Mouse (Mus musculus): ENCODE results near the gene Sorbs1. TPM values are rescaled to one million over a fixed set of nuclear protein-coding genes. Genes with fewer than 3 reads are reported as not detected.
A peak's percentile ranks its signal among the peaks of the same experiment; 100 is the strongest.

Gene Sorbs1
- polyA plus RNA-seq, 1 experiment: 13.2 TPM

DNA sequence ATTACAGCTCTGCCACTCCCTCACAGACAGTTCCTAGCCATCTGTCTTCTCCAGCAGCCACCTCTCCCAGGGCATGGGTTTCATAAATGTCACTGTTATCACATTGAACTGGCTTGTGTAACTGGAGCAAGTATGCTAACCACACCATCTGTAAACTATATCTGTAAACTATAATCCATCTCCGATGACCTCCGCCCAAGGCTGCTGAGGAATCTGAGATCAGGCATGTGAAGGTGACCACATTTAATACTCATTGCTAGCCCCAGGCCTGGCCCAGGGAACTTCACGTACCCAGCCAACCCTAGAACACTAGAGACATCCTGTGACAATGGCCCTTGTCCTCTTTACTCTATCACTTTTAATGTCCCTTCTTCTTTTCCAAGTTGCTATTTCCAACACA is 128.2 kb downstream of the Sorbs1 start:
- Histone ChIP-seq H3K4me1 (ENCODE audit: control insufficient read depth, insufficient read depth, insufficient read length, low read length) (peaks cover 8% of the 10 kb centered on the region; the same call in 1 of the 2 replicates), H3K27me3 (ENCODE audit: control insufficient read depth, insufficient read depth, low read length) (no peaks in the 10 kb centered on the region), H3K27ac (ENCODE audit: insufficient read depth, low read depth, low read length) (no peak overlapping the region), H3K4me3 (ENCODE audit: low read depth, low read length) (no peak overlapping the region), H3K36me3 (ENCODE audit: control insufficient read depth, insufficient read depth, low read length) (peaks cover 9% of the 10 kb centered on the region)
- 70% methylated on average over 3 of the region's 3 CpGs for WGBS
- TF ChIP-seq POLR2A (IDR thresholded peaks at IDR 0.05; ENCODE audit: low read depth, low read length): no peak

DNA sequence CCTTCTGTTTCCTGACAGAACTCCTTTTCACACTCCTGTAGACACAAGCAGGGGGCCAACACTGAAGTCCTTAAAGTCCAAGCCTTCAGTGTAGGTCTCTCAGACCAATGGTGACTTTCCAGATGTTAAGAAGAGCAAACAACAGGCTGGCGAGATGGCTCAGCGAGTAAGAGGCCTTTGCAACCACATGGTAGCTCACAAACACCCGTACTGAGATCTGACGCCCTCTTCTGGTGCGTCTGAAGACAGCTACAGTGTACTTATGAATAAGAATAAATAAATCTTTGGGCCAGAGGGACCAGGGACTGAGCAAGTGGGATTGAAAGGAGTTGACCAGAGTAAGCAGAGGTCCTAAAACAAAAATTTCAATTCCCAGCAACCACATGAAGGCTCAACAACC is 129.6 kb downstream of the Sorbs1 start:
- 36% methylated on average over 5 of the region's 5 CpGs for WGBS
- Histone ChIP-seq H3K27ac (ENCODE audit: insufficient read depth, low read depth, low read length) (no peak overlapping the region), H3K27me3 (ENCODE audit: control insufficient read depth, insufficient read depth, low read length) (no peaks in the 10 kb centered on the region), H3K4me3 (ENCODE audit: low read depth, low read length) (no peak overlapping the region), H3K36me3 (ENCODE audit: control insufficient read depth, insufficient read depth, low read length) (peaks cover 9% of the 10 kb centered on the region), H3K4me1 (ENCODE audit: control insufficient read depth, insufficient read depth, insufficient read length, low read length) (peaks cover 7% of the 10 kb centered on the region; the same call in 1 of the 2 replicates)
- TF ChIP-seq CTCF (IDR thresholded peaks at IDR 0.05; ENCODE audit: extremely low read depth, insufficient read length, insufficient replicate concordance, low read depth, low read length): peak; percentile 29; the same call in 1 of the 2 replicates
- no peak for TF ChIP-seq POLR2A (IDR thresholded peaks at IDR 0.05; ENCODE audit: low read depth, low read length)

DNA sequence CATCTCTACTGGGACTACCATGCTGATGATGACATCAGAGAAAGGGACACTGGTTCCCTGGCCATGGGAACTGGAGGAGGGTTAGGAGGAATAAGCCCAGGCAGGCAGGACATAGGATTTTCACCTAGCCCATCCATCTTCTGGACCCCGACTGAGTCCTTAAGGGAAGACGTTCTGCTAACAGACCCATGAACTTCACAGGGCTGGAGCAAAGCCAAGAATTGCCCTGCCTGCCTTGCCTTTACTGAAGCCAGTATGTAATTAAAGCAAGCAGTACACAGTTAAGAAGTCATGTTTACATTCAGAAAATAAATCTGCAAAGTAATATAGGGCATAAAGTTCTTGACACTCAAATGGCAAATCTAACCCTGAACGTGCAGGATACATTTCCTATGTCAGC is 132.9 kb downstream of the Sorbs1 start:
- H3K27ac ChIP-seq (ENCODE audit: insufficient read depth, low read depth, low read length): no peak overlapping the region
- no peaks in the 10 kb centered on the region for H3K27me3 ChIP-seq (ENCODE audit: control insufficient read depth, insufficient read depth, low read length)
- peaks cover 2% of the 10 kb centered on the region for H3K4me1 ChIP-seq (ENCODE audit: control insufficient read depth, insufficient read depth, insufficient read length, low read length)
- TF ChIP-seq CTCF (IDR thresholded peaks at IDR 0.05; ENCODE audit: extremely low read depth, insufficient read length, insufficient replicate concordance, low read depth, low read length): no peak
- TF ChIP-seq POLR2A (IDR thresholded peaks at IDR 0.05; ENCODE audit: low read depth, low read length): no peak
- WGBS: 42% methylated on average over 3 of the region's 3 CpGs
- peaks cover 9% of the 10 kb centered on the region; the same call in 1 of the 2 replicates for H3K36me3 ChIP-seq (ENCODE audit: control insufficient read depth, insufficient read depth, low read length)
- no peak overlapping the region for H3K4me3 ChIP-seq (ENCODE audit: low read depth, low read length)

DNA sequence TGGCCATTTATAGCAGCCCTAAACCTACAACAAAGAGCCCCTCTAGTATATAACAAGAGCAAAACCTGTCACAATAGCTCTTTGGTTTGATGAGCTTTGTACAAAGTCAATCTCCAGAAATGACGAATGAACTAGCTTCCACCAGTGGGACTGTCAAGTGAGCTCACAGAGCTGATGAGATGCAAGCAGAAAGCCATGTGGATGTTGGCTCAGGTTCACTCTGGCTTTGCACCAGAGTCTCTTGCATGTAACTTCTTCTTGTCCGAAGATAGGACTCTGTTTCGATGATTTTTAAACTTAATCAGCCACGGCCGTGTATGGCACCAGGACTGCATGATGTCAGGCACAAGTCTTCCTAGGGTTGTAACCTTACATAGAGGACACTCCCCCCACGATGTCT is 133.6 kb downstream of the Sorbs1 start:
- Histone ChIP-seq H3K27me3 (ENCODE audit: control insufficient read depth, insufficient read depth, low read length) (no peaks in the 10 kb centered on the region), H3K27ac (ENCODE audit: insufficient read depth, low read depth, low read length) (no peak overlapping the region), H3K36me3 (ENCODE audit: control insufficient read depth, insufficient read depth, low read length) (peaks cover 9% of the 10 kb centered on the region; the same call in 1 of the 2 replicates), H3K4me3 (ENCODE audit: low read depth, low read length) (no peak overlapping the region), H3K4me1 (ENCODE audit: control insufficient read depth, insufficient read depth, insufficient read length, low read length) (peaks cover 2% of the 10 kb centered on the region)
- TF ChIP-seq POLR2A (IDR thresholded peaks at IDR 0.05; ENCODE audit: low read depth, low read length) (no peak), CTCF (IDR thresholded peaks at IDR 0.05; ENCODE audit: extremely low read depth, insufficient read length, insufficient replicate concordance, low read depth, low read length) (no peak)
- 75% methylated on average over 6 of the region's 6 CpGs for WGBS

DNA sequence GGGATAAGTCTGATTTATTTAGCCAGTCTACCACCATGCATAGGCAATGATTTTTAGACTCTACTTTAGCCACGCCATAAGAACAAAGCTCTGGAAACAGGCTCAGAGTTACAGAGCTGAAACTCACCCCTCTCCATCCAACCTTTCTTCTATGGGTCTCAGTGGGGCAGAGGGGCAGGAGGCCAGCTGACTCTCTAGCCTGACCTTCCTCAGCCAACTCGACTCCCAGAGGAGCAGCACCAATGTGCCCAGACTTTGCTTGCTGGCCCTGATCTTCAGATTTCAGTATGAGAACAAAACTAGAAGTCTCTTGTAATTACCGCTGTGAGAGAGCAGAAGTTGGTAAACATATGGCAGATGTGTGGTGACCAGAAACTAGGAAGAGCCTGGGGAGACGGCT is 134.5 kb downstream of the Sorbs1 start:
- Histone ChIP-seq H3K27ac (ENCODE audit: insufficient read depth, low read depth, low read length) (no peak overlapping the region), H3K36me3 (ENCODE audit: control insufficient read depth, insufficient read depth, low read length) (peaks cover 9% of the 10 kb centered on the region; the same call in 1 of the 2 replicates), H3K4me1 (ENCODE audit: control insufficient read depth, insufficient read depth, insufficient read length, low read length) (peaks cover 2% of the 10 kb centered on the region), H3K27me3 (ENCODE audit: control insufficient read depth, insufficient read depth, low read length) (no peaks in the 10 kb centered on the region), H3K4me3 (ENCODE audit: low read depth, low read length) (no peak overlapping the region)
- TF ChIP-seq CTCF (IDR thresholded peaks at IDR 0.05; ENCODE audit: extremely low read depth, insufficient read length, insufficient replicate concordance, low read depth, low read length) (no peak), POLR2A (IDR thresholded peaks at IDR 0.05; ENCODE audit: low read depth, low read length) (no peak)
- WGBS: 88% methylated on average over 4 of the region's 4 CpGs

DNA sequence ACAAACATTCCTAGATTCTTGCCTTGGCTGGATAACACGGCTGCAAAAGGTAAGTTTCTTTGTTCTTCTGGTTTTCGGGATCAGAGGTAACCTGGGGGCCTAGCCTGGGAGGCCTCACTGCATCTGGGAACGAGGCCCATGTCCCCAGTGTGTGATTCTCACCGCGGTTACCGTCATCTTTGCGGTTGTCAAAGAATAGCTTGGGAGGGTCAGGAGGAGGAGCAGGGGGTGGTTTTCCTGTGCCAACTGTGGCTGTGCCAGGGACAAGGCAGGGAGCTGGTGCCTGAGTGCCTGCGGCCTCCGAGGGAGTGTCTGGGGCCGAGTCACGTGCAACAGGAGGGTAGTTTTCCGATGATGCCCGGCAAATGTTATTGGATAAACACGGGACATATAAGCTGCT is 135.9 kb downstream of the Sorbs1 start:
- Histone ChIP-seq H3K36me3 (ENCODE audit: control insufficient read depth, insufficient read depth, low read length) (peaks cover 12% of the 10 kb centered on the region), H3K4me3 (ENCODE audit: low read depth, low read length) (no peak overlapping the region), H3K27me3 (ENCODE audit: control insufficient read depth, insufficient read depth, low read length) (no peaks in the 10 kb centered on the region), H3K27ac (ENCODE audit: insufficient read depth, low read depth, low read length) (no peak overlapping the region), H3K4me1 (ENCODE audit: control insufficient read depth, insufficient read depth, insufficient read length, low read length) (peaks cover 2% of the 10 kb centered on the region; the same call in 1 of the 2 replicates)
- TF ChIP-seq CTCF (IDR thresholded peaks at IDR 0.05; ENCODE audit: extremely low read depth, insufficient read length, insufficient replicate concordance, low read depth, low read length): no peak
- no peak for TF ChIP-seq POLR2A (IDR thresholded peaks at IDR 0.05; ENCODE audit: low read depth, low read length)
- 84% methylated on average over 14 of the region's 14 CpGs for whole genome bisulfite sequencing

DNA sequence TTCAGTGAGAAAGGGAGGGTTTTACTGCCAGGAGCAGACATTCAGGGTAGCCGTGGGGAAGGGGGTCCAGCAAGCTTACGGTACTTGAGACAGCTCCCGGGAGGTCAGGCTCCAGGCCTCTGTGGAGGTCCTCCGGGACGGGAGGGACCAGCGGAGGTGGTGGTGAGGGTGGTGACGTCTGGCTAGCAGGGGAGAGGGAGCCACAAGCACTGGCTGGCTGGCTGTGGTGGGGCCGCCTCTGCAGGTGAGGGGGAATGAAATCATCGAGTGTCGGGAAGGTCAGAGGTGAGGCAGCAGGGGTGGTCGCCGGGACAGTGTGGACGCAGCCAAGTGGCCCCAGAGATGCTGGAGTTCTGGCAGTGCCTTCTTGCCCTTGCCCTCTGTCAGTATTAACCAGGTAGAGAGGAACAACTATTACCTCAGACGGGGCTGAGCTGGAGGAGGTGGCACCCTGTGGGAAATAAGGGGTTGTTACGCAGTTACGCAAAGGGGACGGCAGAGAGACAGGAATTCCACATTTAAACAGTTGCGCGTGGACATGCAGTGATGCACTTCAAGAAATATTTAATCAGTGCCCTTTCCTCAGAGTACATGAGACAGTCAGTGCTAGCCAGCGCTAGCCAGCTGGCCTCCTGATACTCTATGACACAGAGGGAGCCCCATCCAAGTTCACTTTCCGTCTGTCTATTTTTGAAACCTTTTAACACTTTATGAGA is 136.9 kb downstream of the Sorbs1 start:
- 85% methylated on average over 21 of the region's 21 CpGs for WGBS
- TF ChIP-seq POLR2A (IDR thresholded peaks at IDR 0.05; ENCODE audit: low read depth, low read length): no peak
- no peak for TF ChIP-seq CTCF (IDR thresholded peaks at IDR 0.05; ENCODE audit: extremely low read depth, insufficient read length, insufficient replicate concordance, low read depth, low read length)
- peaks cover 9% of the 10 kb centered on the region for H3K36me3 ChIP-seq (ENCODE audit: control insufficient read depth, insufficient read depth, low read length)
- H3K4me1 ChIP-seq (ENCODE audit: control insufficient read depth, insufficient read depth, insufficient read length, low read length): peaks cover 2% of the 10 kb centered on the region; the same call in 1 of the 2 replicates
- no peak overlapping the region for H3K4me3 ChIP-seq (ENCODE audit: low read depth, low read length)
- H3K27me3 ChIP-seq (ENCODE audit: control insufficient read depth, insufficient read depth, low read length): no peaks in the 10 kb centered on the region
- no peak overlapping the region for H3K27ac ChIP-seq (ENCODE audit: insufficient read depth, low read depth, low read length)
